8 mouse cellular contexts compared by ENCODE assay signal in genomic region chr5:144014551-144015311, GRCm38 (mm10). TPM values are rescaled to one million over a fixed set of nuclear protein-coding genes. Genes with fewer than 3 reads are reported as not detected.
A peak's percentile ranks its signal among the peaks of the same experiment; 100 is the strongest.
DNase-seq lines count a peak whose midpoint lies in the region; ATAC-seq and TF ChIP-seq lines count a peak whose summit lies in the region.

Gene Ccz1 (minus strand): TSS chr5:144014877.

- ATAC-seq in common myeloid progenitor, adult 5-6 weeks (replicated peaks; ENCODE audit: low read depth, poor library complexity, severe bottlenecking), result peak; percentile 100
- ATAC-seq in hindbrain, postnatal 0 days, result peak; percentile 98
- peak; percentile 99 for ATAC-seq in megakaryocyte, adult 5-6 weeks (ENCODE audit: poor library complexity, severe bottlenecking)

- WGBS in hindbrain, postnatal 0 days, result 3% methylated on average over 44 of the region's 47 CpGs

- peak within 1 kb of the TSS; percentile 82 for H3K9ac ChIP-seq in hindbrain, postnatal 0 days (replicated peaks; ENCODE audit: low read length)

- H3K4me1 ChIP-seq in hindbrain, postnatal 0 days (ENCODE audit: insufficient read depth, low read length), result no peaks in the 10 kb centered on the region

- peak within 1 kb of the TSS; percentile 61 for H3K4me2 ChIP-seq in hindbrain, postnatal 0 days (ENCODE audit: low read depth, low read length)

- H3K27me3 ChIP-seq in hindbrain, postnatal 0 days (ENCODE audit: insufficient read depth, low read length), result no peaks in the 10 kb centered on the region

- peak; percentile 95 for DNase-seq in ZHBTc4 (ENCODE audit: low read depth, low spot score)
- DNase-seq in gastrocnemius, adult 2 months, result peak; percentile 85
- peak; percentile 93 for DNase-seq in hindbrain, postnatal 0 days (ENCODE audit: low spot score)
- peak; percentile 74 to 79 for DNase-seq in left cerebral cortex, adult 2 months (ENCODE audit: extremely low spot score in 1 of 2, low spot score in 2 of 2)
- peak; percentile 74 to 82 for DNase-seq in right cerebral cortex, adult 2 months (ENCODE audit: low spot score in 2 of 2)
- DNase-seq in urinary bladder, postnatal 14 days (ENCODE audit: low spot score), result peak; percentile 74

- no peaks in the 10 kb centered on the region for H3K9me3 ChIP-seq in hindbrain, postnatal 0 days (ENCODE audit: low read length)

- TF ChIP-seq CTCF in gastrocnemius, adult 2 months (IDR thresholded peaks at IDR 0.05), result no peak
- TF ChIP-seq CTCF in hindbrain, postnatal 0 days (IDR thresholded peaks at IDR 0.05; ENCODE audit: low read depth), result no peak
- TF ChIP-seq CTCF in left cerebral cortex, adult 2 months (IDR thresholded peaks at IDR 0.05), result no peak

- peak within 1 kb of the TSS; percentile 93 for H3K27ac ChIP-seq in gastrocnemius, adult 2 months
- peak within 1 kb of the TSS; percentile 76 for H3K27ac ChIP-seq in hindbrain, postnatal 0 days
- peak within 1 kb of the TSS; percentile 75 for H3K27ac ChIP-seq in left cerebral cortex, adult 2 months

- intact Hi-C loops in gastrocnemius, adult 2 months (cut with DNase I), result no loop called here
- intact Hi-C loops in left cerebral cortex, adult 2 months (cut with DNase I), result no loop called here

- peaks cover 24% of the 10 kb centered on the region for H3K36me3 ChIP-seq in hindbrain, postnatal 0 days (ENCODE audit: insufficient read depth, low read length)

- H3K4me3 ChIP-seq in gastrocnemius, adult 2 months, result peak within 1 kb of the TSS; percentile 96
- peak within 1 kb of the TSS; percentile 98 for H3K4me3 ChIP-seq in hindbrain, postnatal 0 days (ENCODE audit: low read length)
- H3K4me3 ChIP-seq in left cerebral cortex, adult 2 months, result peak within 1 kb of the TSS; percentile 96

RNA-seq across cellular contexts. Expression of gene Ccz1, which starts in this region (rescaled TPM):
- 94.4 and 110 TPM in 2 replicates for total RNA-seq in common myeloid progenitor, adult 5-6 weeks (2017)
- 10 to 100 TPM; 39.7 to 43.7 TPM for total RNA-seq in gastrocnemius, adult 2 months (2021)
- 38.7 and 52.0 TPM in 2 replicates for total RNA-seq in hindbrain, postnatal 0 days (2014; rRNA removed)
- 71.2 and 74.8 TPM in 2 replicates for polyA plus RNA-seq in hindbrain, postnatal 0 days (2015; fragmentation: Nextera tagmentation; extraction: Ambion mirVana)
- 10 to 100 TPM; 40.9 to 43.0 TPM for total RNA-seq in left cerebral cortex, adult 2 months (2021)
- 79.6 and 85.3 TPM in 2 replicates for total RNA-seq in megakaryocyte, adult 5-6 weeks (2015)
- total RNA-seq in megakaryocyte, adult 5-6 weeks (2017), result 98.3 and 103 TPM in 2 replicates

Comparison
In these comparisons a context has a peak if more than half of its experiments do, and no peak if none do; other contexts are left out.
1. Peak in every context shown above with its lines: DNase-seq, ATAC-seq, H3K4me3 ChIP-seq and H3K27ac ChIP-seq.